Mouse (Mus musculus) neural tube, embryonic 12.5 days (tissue): ENCODE measurements at regions not wholly inside any gene's neighbourhood (a gene's known extent, or its start where the extent isn't known, plus 50 kb on each side); places are given as distances from the start of the nearest gene placed in this dataset.
A peak's percentile ranks its signal among the peaks of the same experiment; 100 is the strongest.
"Not testable (repeated sequence)": the region's sequence is repeated elsewhere in the genome, so short reads cannot be mapped to it uniquely, and the experiment has no call there.

Source experiments
- ATAC-seq: fragments of 200-750 bp; cut with Nextera tagmentation; 2 replicates; pipeline ENCODE4 v1.8.0; 2017; ENCODE audit warnings: low read depth, mild to moderate bottlenecking, moderate TSS enrichment, moderate library complexity; ENCODE audit not compliant: low FRiP score
- H3K27ac ChIP-seq: fragments of 300-500 bp; sonication (generic); 2 replicates; pipeline ENCODE4 v1.5.1; 2016
- H3K27me3 ChIP-seq: fragments of 300-500 bp; sonication (generic); replicated peaks from 2 replicates; pipeline ENCODE4 v1.6.1; 2016; ENCODE audit warnings: mild to moderate bottlenecking
- H3K36me3 ChIP-seq: fragments of 300-500 bp; sonication (generic); 2 replicates; pipeline ENCODE4 v1.6.1; 2016; ENCODE audit warnings: mild to moderate bottlenecking
- H3K4me1 ChIP-seq: fragments of 300-500 bp; sonication (generic); 2 replicates; pipeline ENCODE4 v1.6.1; 2016
- H3K4me2 ChIP-seq: fragments of 300-500 bp; sonication (generic); replicated peaks from 2 replicates; pipeline ENCODE4 v1.6.1; 2016; ENCODE audit warnings: mild to moderate bottlenecking
- H3K4me3 ChIP-seq: fragments of 300-500 bp; sonication (generic); 2 replicates; pipeline ENCODE4 v1.5.1; 2016
- H3K9ac ChIP-seq: fragments of 300-500 bp; sonication (generic); 2 replicates; pipeline ENCODE4 v1.6.1; 2016; ENCODE audit warnings: mild to moderate bottlenecking
- H3K9me3 ChIP-seq: fragments of 300-500 bp; sonication (generic); 2 replicates; pipeline ENCODE4 v1.6.1; 2016; ENCODE audit warnings: mild to moderate bottlenecking
- WGBS: fragments of 180-500 bp; shearing (Covaris S2); methylation state at CpG from one replicate; pipeline ENCODE4 v1.1.7; 2016; 5-methylcytosine and 5-hydroxymethylcytosine counted together

DNA sequence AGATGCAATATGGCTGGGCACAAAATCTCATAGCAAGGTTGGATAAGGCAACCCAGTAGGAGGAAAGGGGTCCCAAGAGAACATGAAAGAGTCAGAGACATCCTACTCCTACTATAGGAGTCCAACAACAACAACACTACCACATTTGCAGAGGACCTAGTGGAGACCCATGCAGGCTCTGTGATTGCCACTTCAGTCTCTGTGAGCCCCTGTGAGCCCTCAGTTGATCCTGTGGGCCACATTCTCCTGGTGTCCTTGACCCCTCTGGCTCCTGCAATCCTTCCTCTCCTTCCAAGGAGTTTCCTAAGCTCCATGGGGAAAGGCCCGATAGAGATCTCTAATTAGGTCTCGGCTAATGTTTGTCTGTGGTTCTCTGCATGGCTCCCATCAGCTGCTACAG lies 72.3 kb upstream of the Sh3gl3 start:
- no peak for ATAC-seq
- H3K9me3 ChIP-seq: no peaks in the 10 kb centered on the region
- H3K4me1 ChIP-seq: no peaks in the 10 kb centered on the region
- H3K9ac ChIP-seq: no peak overlapping the region
- WGBS: 89% methylated on average over 2 of the region's 2 CpGs
- no peak overlapping the region for H3K4me2 ChIP-seq
- H3K4me3 ChIP-seq: no peak overlapping the region
- H3K27ac ChIP-seq: no peak overlapping the region
- H3K36me3 ChIP-seq: no peaks in the 10 kb centered on the region
- no peaks in the 10 kb centered on the region for H3K27me3 ChIP-seq

DNA sequence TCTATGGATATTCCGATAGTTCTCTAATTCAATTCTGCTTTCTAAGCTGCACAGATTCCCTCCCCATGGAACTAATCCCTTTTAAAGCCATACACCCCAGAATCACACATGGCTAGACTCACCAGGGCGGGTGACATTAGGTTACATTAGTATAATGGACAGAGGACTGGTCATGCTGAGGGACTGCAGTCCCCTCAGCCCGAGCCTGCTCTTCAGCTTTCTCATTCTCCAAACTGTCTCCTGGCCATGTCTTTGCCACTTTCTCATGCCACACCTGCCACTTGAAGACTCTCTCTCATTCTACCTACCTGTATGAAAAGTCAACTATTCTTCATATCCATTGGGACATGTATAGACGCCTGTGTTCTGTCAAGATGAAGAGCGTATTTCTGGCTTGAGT lies 68.0 kb upstream of the Sh3gl3 start:
- Histone ChIP-seq H3K9ac (no peak overlapping the region), H3K4me2 (no peak overlapping the region), H3K36me3 (no peaks in the 10 kb centered on the region), H3K4me1 (no peaks in the 10 kb centered on the region), H3K27me3 (no peaks in the 10 kb centered on the region), H3K4me3 (no peak overlapping the region), H3K9me3 (no peaks in the 10 kb centered on the region), H3K27ac (no peak overlapping the region)
- ATAC-seq: no peak
- WGBS: 87% methylated on average over 5 of the region's 5 CpGs

GRCm38 (mm10) chr7:82109141-82109540 lies 64.5 kb upstream of the Sh3gl3 start:
- ATAC-seq, H3K4me3 ChIP-seq, H3K9me3 ChIP-seq, H3K4me1 ChIP-seq, H3K4me2 ChIP-seq, H3K27ac ChIP-seq, H3K9ac ChIP-seq, H3K36me3 ChIP-seq, H3K27me3 ChIP-seq: not testable (repeated sequence)

DNA sequence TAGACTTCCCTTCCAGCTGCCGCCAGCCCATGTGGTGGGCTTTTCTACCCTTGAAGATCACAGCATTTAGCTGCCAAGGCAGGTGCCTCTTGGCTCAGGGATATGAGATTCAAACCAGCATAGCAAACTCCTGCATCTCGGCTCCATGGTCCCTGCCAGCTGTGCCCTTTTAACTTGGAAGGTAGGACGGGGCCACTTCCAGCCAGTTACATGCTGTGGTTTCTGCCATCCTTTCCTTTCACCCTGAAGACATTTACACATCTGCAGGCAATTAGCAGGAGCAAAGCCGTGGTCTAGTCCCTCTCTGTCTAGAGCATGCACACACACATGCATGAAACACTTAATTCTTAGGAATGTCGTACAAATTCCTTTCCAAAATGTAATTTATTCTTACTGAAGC lies 64.1 kb upstream of the Sh3gl3 start:
- Histone ChIP-seq H3K9me3 (no peaks in the 10 kb centered on the region), H3K4me1 (no peaks in the 10 kb centered on the region), H3K36me3 (no peaks in the 10 kb centered on the region), H3K27me3 (no peaks in the 10 kb centered on the region), H3K4me3 (no peak overlapping the region), H3K27ac (no peak overlapping the region), H3K4me2 (no peak overlapping the region), H3K9ac (no peak overlapping the region)
- WGBS: 74% methylated on average over 5 of the region's 5 CpGs
- ATAC-seq: no peak

GRCm38 (mm10) chr7:82109977-82110376 lies 63.7 kb upstream of the Sh3gl3 start:
- no peaks in the 10 kb centered on the region for H3K9me3 ChIP-seq
- no peaks in the 10 kb centered on the region for H3K4me1 ChIP-seq
- H3K27me3 ChIP-seq: no peaks in the 10 kb centered on the region
- H3K4me2 ChIP-seq: no peak overlapping the region
- no peak overlapping the region for H3K9ac ChIP-seq
- 86% methylated on average over 8 of the region's 8 CpGs for WGBS
- H3K36me3 ChIP-seq: no peaks in the 10 kb centered on the region
- no peak overlapping the region for H3K27ac ChIP-seq
- no peak for ATAC-seq
- H3K4me3 ChIP-seq: no peak overlapping the region

- Histone ChIP-seq H3K4me3 (no peak overlapping the region), H3K4me2 (no peak overlapping the region), H3K9me3 (no peaks in the 10 kb centered on the region), H3K27ac (no peak overlapping the region), H3K9ac (no peak overlapping the region), H3K36me3 (no peaks in the 10 kb centered on the region), H3K27me3 (no peaks in the 10 kb centered on the region), H3K4me1 (no peaks in the 10 kb centered on the region)
- ATAC-seq: no peak
- WGBS: 73% methylated on average over 6 of the region's 6 CpGs
Measured at GRCm38 (mm10) chr7:82112046-82112445, 61.6 kb upstream of the Sh3gl3 start.

GRCm38 (mm10) chr7:82115646-82116045 lies 58.0 kb upstream of the Sh3gl3 start:
- H3K27me3 ChIP-seq: no peaks in the 10 kb centered on the region
- no peak overlapping the region for H3K4me2 ChIP-seq
- H3K4me1 ChIP-seq: no peaks in the 10 kb centered on the region
- WGBS: 91% methylated on average over 6 of the region's 6 CpGs
- H3K9me3 ChIP-seq: no peaks in the 10 kb centered on the region
- H3K36me3 ChIP-seq: no peaks in the 10 kb centered on the region
- H3K4me3 ChIP-seq: no peak overlapping the region
- no peak for ATAC-seq
- no peak overlapping the region for H3K9ac ChIP-seq
- H3K27ac ChIP-seq: no peak overlapping the region

DNA sequence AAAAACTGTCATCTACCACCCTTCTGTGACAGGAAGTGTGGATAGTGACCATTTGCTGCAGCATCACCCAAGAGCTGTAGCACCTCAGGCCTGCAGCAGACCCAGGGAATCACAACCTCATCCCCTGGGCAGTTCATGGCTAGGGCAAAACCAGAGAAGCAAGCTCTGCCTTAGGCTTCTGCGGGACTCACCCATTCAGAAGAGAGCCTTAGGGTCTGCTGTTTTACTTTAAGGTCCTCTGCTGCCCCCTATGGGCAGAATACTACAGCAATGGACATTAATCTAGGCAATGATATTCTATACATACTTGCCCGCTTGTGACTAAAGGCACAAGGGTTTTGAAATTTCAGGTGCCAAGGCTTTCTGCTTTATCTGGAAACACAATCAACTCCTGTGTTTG lies 54.4 kb upstream of the Sh3gl3 start:
- Histone ChIP-seq H3K9ac (no peak overlapping the region), H3K4me1 (no peaks in the 10 kb centered on the region), H3K27ac (no peak overlapping the region), H3K4me2 (no peak overlapping the region), H3K9me3 (no peaks in the 10 kb centered on the region), H3K36me3 (no peaks in the 10 kb centered on the region), H3K4me3 (no peak overlapping the region), H3K27me3 (no peaks in the 10 kb centered on the region)
- 11% methylated on average over 2 of the region's 2 CpGs for WGBS
- peak; percentile 65; the same call in 1 of the 2 replicates for ATAC-seq

- Histone ChIP-seq H3K27ac (no peak overlapping the region), H3K9ac (no peak overlapping the region), H3K4me3 (no peak overlapping the region), H3K27me3 (no peaks in the 10 kb centered on the region), H3K4me2 (no peak overlapping the region), H3K36me3 (no peaks in the 10 kb centered on the region), H3K9me3 (no peaks in the 10 kb centered on the region), H3K4me1 (no peaks in the 10 kb centered on the region)
- ATAC-seq: peak; percentile 21; the same call in 1 of the 2 replicates
- 52% methylated on average over 9 of the region's 9 CpGs for WGBS
Measured at GRCm38 (mm10) chr7:82119866-82120265, 53.8 kb upstream of the Sh3gl3 start.

- H3K9me3 ChIP-seq: no peaks in the 10 kb centered on the region
- ATAC-seq: no peak
- no peaks in the 10 kb centered on the region for H3K27me3 ChIP-seq
- 7% methylated on average over 1 of the region's 1 CpGs for WGBS
- H3K4me2 ChIP-seq: no peak overlapping the region
- no peak overlapping the region for H3K4me3 ChIP-seq
- H3K36me3 ChIP-seq: no peaks in the 10 kb centered on the region
- no peak overlapping the region for H3K27ac ChIP-seq
- H3K9ac ChIP-seq: no peak overlapping the region
- H3K4me1 ChIP-seq: no peaks in the 10 kb centered on the region
Measured at GRCm38 (mm10) chr7:82121746-82122145, 51.9 kb upstream of the Sh3gl3 start.
